Mouse (Mus musculus) kidney, embryonic 15.5 days (tissue): Measurements from ENCODE around the gene Iglon5. TPM values are rescaled to one million over a fixed set of nuclear protein-coding genes. Genes with fewer than 3 reads are reported as not detected.

ENCODE experiments used
- ATAC-seq: fragments of 200-750 bp; cut with Nextera tagmentation; replicated peaks from 2 replicates; pipeline ENCODE4 v1.8.0; 2017; ENCODE audit warnings: moderate TSS enrichment; ENCODE audit not compliant: low FRiP score
- H3K27ac ChIP-seq: fragments of 300-500 bp; sonication (generic); 2 replicates; pipeline ENCODE4 v1.5.1; 2015; ENCODE audit warnings: mild to moderate bottlenecking, inconsistent platforms
- H3K27me3 ChIP-seq: fragments of 300-500 bp; sonication (generic); 2 replicates; pipeline ENCODE4 v1.6.1; 2015; ENCODE audit warnings: inconsistent platforms
- H3K36me3 ChIP-seq: fragments of 300-500 bp; sonication (generic); 2 replicates; pipeline ENCODE4 v1.6.1; 2015; ENCODE audit warnings: inconsistent platforms
- H3K4me1 ChIP-seq: fragments of 300-500 bp; sonication (generic); 2 replicates; pipeline ENCODE4 v1.6.1; 2015; ENCODE audit warnings: inconsistent platforms
- H3K4me2 ChIP-seq: fragments of 300-500 bp; sonication (generic); 2 replicates; pipeline ENCODE4 v1.6.1; 2015; ENCODE audit warnings: moderate library complexity, mild to moderate bottlenecking, inconsistent platforms
- H3K4me3 ChIP-seq: fragments of 300-500 bp; sonication (generic); replicated peaks from 2 replicates; pipeline ENCODE4 v1.5.1; 2015; ENCODE audit warnings: mild to moderate bottlenecking, inconsistent platforms
- H3K9ac ChIP-seq: fragments of 300-500 bp; sonication (generic); 2 replicates; pipeline ENCODE4 v1.6.1; 2015; ENCODE audit warnings: mild to moderate bottlenecking, inconsistent platforms
- H3K9me3 ChIP-seq: fragments of 300-500 bp; sonication (generic); replicated peaks from 2 replicates; pipeline ENCODE4 v1.6.1; 2016; ENCODE audit warnings: inconsistent platforms
- WGBS: fragments of 180-500 bp; shearing (Covaris S2); methylation state at CpG from one replicate; pipeline ENCODE4 v1.1.7; 2015; ENCODE audit warnings: mixed read lengths; 5-methylcytosine and 5-hydroxymethylcytosine counted together
- polyA plus RNA-seq: library from polyadenylated mRNA; unstranded; fragments of >200 nt; fragmentation: Nextera tagmentation; extraction: Ambion mirVana; gene quantifications from 2 replicates; pipeline ENCODE4 v1.2.1, GENCODE M21; 2015

Iglon5 gene
- polyA plus RNA-seq, 1 experiment from 2014 or later, result 0.45 TPM

DNA sequence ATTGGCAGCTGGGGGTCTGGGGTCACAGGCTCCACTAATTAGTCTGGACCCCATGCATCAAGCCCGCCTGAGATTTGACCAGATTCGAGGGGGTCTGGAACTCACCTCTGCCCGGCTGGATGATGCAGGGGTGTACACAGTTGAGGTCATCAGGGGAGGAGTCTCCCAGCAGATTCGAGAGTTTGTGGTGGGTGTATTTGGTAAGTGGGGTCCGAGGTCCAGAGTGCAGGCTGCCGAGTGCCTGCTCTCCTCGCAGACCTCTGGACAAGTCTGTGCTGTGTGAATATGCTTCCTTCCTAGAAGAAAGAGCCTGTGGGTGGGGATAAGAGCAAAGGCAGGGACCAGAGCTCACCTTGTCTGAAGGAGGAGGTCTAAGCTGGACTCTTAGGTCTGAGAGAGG, 25.9 kb downstream of the Iglon5 start:
- Histone ChIP-seq H3K27me3 (0 out of 2 replicates have a peak, but pooled peaks cover 14% of the 10 kb centered on the region), H3K36me3 (no peaks in the 10 kb centered on the region), H3K9ac (no peak overlapping the region), H3K9me3 (no peaks in the 10 kb centered on the region), H3K4me3 (no peak overlapping the region), H3K27ac (no peak overlapping the region), H3K4me1 (peaks cover 16% of the 10 kb centered on the region), H3K4me2 (no peak overlapping the region)
- WGBS, result 85% methylated on average over 7 of the region's 7 CpGs
- no peak for ATAC-seq

DNA sequence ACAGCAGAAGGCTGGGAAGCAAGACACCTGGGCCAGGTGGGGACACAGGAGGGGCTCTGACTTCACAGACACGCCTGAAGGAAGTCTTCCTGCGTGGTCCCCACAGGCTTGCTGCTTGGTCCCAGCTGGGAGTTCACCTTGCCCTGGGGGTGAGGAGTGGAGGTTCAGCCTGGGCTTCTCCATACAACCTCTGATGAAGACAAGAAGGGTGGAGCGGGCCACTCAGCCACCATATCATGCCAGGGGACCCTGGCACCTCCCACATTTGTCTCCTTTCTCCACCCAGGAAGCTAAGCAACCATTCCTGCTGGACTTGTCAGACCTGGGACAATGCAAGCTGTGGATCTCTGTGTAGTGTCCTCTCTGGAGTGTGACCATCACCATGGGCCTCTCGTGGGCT, 27.0 kb downstream of the Iglon5 start, which contains the start of gene Vsig10l:
Gene Vsig10l (plus strand): TSS at position 301 of the 400 bp plus-strand sequence.
- Histone ChIP-seq H3K36me3 (peaks cover 5% of the 10 kb centered on the region), H3K9ac (no peak within 1 kb of the TSS), H3K4me1 (peaks cover 16% of the 10 kb centered on the region), H3K27ac (no peak within 1 kb of the TSS), H3K9me3 (no peaks in the 10 kb centered on the region), H3K27me3 (0 out of 2 replicates have a peak, but pooled peaks cover 14% of the 10 kb centered on the region), H3K4me3 (no peak within 1 kb of the TSS), H3K4me2 (no peak within 1 kb of the TSS)
- 66% methylated on average over 4 of the region's 4 CpGs for WGBS
- ATAC-seq, result no peak

DNA sequence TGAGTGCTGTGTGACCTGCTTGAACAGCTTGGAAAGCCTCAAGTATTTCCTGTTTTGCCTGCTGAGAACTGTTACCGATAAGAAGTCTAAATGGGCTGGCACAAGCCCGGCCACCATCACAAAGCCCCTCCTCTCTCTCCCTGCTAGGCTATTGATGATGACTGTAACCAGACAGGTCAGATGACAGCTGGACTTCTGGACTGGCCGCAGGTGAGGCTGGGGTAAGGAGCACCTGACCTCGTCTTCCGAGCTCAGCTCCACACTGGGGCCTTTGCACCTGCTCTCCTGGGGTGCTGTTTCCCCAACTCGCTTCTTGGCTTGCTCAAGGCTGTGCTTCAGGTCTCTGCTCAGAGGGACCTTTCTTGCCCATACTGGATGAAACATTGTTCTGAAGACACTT, 35.5 kb downstream of the Iglon5 start:
- H3K36me3 ChIP-seq, result peaks cover 73% of the 10 kb centered on the region

DNA sequence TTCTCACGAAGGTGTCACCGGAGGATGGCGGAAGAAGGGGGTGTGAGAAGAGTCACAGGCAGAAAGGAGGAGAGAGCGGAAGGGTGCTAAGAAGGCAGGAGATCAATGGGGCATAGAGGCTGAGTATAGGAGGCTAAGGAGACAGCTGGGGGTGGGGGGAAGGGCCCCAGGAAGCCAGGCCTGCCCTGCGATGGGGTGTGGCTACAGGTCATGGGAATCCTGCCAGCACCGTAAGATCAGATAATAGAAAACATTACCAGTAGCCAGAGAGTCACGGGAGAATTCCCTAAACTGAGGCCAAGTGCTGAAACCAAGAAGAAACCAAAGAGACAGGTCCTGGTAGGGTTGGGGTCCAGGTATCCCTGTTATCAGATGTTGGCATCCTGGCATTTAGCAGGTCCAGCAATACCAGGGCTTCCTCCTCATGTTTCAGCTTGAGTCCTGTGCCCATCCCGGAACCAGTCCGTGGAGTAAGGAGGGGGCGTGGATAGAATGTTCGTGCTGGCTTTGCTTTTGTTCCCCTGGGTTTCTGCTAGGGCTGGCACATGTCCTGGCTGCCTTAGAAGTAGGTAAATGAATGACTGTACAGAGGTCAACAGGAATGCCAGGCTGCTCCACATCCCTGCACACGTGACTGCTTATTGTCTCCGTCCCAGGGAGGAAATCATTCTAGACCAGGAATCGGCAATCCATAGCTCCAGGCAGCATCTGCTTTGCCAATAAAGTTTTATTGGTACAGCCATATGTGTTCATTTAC, 36.1 kb downstream of the Iglon5 start:
- no peak for ATAC-seq
- H3K4me1 ChIP-seq, result no peaks in the 10 kb centered on the region
- peaks cover 73% of the 10 kb centered on the region for H3K36me3 ChIP-seq

More for the DNA sequence above, 35.5 kb downstream of the Iglon5 start:
- 91% methylated on average over 6 of the region's 6 CpGs for WGBS
- H3K4me2 ChIP-seq, result no peak overlapping the region
- H3K4me1 ChIP-seq, result no peaks in the 10 kb centered on the region
- no peak overlapping the region for H3K9ac ChIP-seq
- H3K27ac ChIP-seq, result no peak overlapping the region
- H3K9me3 ChIP-seq, result no peaks in the 10 kb centered on the region
- H3K4me3 ChIP-seq, result no peak overlapping the region
- no peak for ATAC-seq
- H3K27me3 ChIP-seq, result no peaks in the 10 kb centered on the region

DNA sequence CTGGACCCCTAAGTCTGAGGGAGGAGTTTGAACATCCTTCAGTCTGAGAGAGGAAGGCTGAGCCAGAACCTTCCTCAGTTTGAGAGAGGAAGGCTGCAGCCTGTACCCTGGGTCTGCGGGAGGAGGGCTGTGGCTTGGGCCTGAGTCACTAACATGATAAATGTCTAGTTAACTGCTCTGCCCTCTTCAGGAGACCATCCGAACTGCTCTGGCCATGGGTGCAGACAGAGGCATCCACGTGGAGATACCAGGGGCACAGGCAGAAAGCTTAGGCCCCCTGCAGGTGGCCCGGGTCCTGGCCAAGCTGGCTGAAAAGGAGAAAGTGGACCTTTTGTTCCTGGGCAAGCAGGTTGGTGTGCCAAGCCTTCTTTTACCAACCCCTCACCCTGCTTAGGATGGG, 37.3 kb downstream of the Iglon5 start:
- H3K4me3 ChIP-seq, result no peak overlapping the region
- H3K4me1 ChIP-seq, result no peaks in the 10 kb centered on the region
- no peaks in the 10 kb centered on the region for H3K9me3 ChIP-seq
- H3K27me3 ChIP-seq, result no peaks in the 10 kb centered on the region
- 49% methylated on average over 4 of the region's 4 CpGs for WGBS
- H3K36me3 ChIP-seq, result peaks cover 66% of the 10 kb centered on the region
- H3K9ac ChIP-seq, result no peak overlapping the region
- peak; percentile 55 for ATAC-seq
- no peak overlapping the region for H3K4me2 ChIP-seq
- H3K27ac ChIP-seq, result no peak overlapping the region

More for the DNA sequence above, 36.1 kb downstream of the Iglon5 start:
- Histone ChIP-seq H3K9ac (no peak overlapping the region), H3K9me3 (no peaks in the 10 kb centered on the region), H3K4me2 (no peak overlapping the region), H3K27me3 (no peaks in the 10 kb centered on the region), H3K27ac (no peak overlapping the region), H3K4me3 (no peak overlapping the region)
- 75% methylated on average over 14 of the region's 14 CpGs for WGBS

DNA sequence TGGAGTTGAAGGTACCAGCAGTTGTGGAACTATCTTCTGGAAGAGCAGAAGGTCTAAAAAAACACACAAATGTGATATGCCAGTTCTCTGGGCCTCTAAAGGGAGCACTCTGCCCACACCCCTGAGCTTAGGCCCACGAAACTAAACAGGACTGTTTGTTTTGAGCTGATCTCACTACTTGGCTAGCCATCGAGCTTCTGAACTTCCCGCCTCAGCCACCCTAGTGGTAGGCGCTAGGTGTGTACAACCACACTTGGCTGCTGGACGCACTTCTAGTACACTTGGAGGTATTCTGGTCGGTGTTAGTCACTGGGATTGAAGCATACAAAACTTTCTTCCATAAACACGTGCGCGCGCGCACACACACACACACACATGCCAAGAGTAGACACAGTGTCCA, 38.1 kb downstream of the Iglon5 start:
- Histone ChIP-seq H3K9me3 (no peaks in the 10 kb centered on the region), H3K9ac (no peak overlapping the region), H3K36me3 (peaks cover 61% of the 10 kb centered on the region), H3K27me3 (no peaks in the 10 kb centered on the region), H3K4me1 (no peaks in the 10 kb centered on the region), H3K27ac (no peak overlapping the region), H3K4me2 (no peak overlapping the region), H3K4me3 (no peak overlapping the region)
- 95% methylated on average over 11 of the region's 11 CpGs for WGBS
- ATAC-seq, result no peak

DNA sequence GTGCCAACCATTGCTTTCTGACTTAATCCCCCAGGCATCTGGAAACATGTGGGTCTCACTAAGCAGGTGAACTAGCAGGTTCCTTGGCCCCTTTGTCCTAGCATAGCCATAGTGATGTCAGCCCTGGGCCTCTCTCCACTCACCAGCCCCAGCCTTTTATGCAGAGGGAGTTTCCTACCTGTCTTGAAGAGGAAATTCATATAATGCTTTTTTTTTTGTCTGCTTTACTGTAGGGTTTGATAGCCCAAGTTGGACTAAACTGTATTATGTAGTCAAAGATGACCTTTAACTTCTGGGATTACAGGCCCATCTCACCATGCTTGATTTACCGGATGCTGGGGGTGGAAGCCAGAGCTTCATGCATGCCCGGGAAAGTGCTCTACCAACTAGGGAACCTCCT, 40.1 kb downstream of the Iglon5 start:
- WGBS, result 99% methylated on average over 2 of the region's 2 CpGs
- no peak for ATAC-seq
- no peak overlapping the region for H3K9ac ChIP-seq
- H3K27ac ChIP-seq, result no peak overlapping the region
- no peak overlapping the region for H3K4me3 ChIP-seq
- H3K4me2 ChIP-seq, result no peak overlapping the region
- H3K27me3 ChIP-seq, result no peaks in the 10 kb centered on the region
- H3K9me3 ChIP-seq, result no peaks in the 10 kb centered on the region
- H3K36me3 ChIP-seq, result peaks cover 43% of the 10 kb centered on the region
- peaks cover 4% of the 10 kb centered on the region for H3K4me1 ChIP-seq

DNA sequence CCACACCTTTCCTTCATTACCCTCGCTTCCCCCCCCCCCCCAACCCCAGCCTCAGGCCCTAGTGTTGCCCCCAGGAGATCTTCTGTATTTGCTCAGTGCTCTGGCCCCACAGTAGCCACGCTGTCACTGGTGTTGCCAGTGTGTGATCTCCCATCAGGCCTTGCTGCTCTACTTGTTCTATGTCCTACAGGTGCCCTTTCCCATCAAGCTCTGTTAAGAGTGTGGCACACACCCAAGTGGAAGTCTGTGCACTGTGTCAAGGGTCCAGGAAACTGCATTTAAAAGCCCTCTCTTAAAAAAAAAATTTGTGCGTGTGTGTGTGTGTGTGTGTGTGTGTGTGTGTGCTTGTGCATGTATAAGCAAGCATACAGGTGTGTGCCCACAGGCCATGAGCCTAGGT, 41.6 kb downstream of the Iglon5 start:
- peaks cover 10% of the 10 kb centered on the region for H3K4me1 ChIP-seq
- H3K4me2 ChIP-seq, result no peak overlapping the region
- H3K27me3 ChIP-seq, result no peaks in the 10 kb centered on the region
- peaks cover 27% of the 10 kb centered on the region for H3K36me3 ChIP-seq
- no peak overlapping the region for H3K27ac ChIP-seq
- no peak for ATAC-seq
- no peaks in the 10 kb centered on the region for H3K9me3 ChIP-seq
- no peak overlapping the region for H3K9ac ChIP-seq
- 89% methylated on average over 3 of the region's 3 CpGs for WGBS
- no peak overlapping the region for H3K4me3 ChIP-seq

DNA sequence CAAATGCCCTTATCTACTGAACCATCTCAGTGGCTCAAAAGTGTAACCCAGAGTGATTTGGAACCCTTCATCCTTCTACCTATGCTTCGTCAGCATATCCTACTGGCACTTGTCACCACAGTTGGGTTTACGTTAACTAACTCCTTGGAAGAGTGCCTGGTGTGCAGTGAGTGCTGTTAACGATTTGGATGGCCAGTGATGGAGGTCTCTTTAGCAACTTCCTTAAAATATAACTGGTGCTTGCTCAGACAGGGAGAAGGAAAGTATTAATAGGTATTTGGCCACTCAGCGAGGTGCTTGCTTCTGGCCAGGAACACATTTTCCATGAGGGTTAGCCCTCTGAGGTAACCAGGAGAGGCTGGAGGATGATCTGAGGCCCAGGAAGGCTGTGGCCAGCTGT, 42.1 kb downstream of the Iglon5 start:
- Histone ChIP-seq H3K4me1 (peaks cover 13% of the 10 kb centered on the region), H3K27ac (no peak overlapping the region), H3K36me3 (peaks cover 23% of the 10 kb centered on the region), H3K4me2 (no peak overlapping the region), H3K4me3 (no peak overlapping the region), H3K9ac (no peak overlapping the region), H3K27me3 (no peaks in the 10 kb centered on the region), H3K9me3 (no peaks in the 10 kb centered on the region)
- WGBS, result 86% methylated on average over 4 of the region's 4 CpGs
- no peak for ATAC-seq

DNA sequence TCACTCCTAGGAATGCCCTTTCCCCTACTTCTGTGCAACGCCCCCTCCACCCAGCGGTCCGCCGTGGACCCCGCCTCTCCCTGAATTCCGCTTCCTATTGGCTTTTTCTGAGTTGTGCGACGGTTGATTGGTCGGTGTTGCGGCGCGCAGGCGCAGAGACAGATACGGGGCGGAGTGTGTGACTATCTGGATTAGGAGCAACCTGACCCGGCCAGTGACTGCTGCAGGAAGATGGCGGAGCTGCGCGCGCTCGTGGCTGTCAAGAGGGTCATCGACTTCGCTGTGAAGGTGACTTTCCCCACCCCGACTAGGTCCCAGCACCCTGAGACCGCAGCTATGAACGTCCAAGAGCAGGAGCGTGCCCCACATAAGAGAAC, 46.0 kb downstream of the Iglon5 start, which contains the start of the genes Etfb and Gm45233:
Gene Etfb (plus strand): TSS at position 167 of the 377 bp plus-strand sequence.
Gene Gm45233 (plus strand): TSS at position 212 of the 377 bp plus-strand sequence.
- no peaks in the 10 kb centered on the region for H3K27me3 ChIP-seq
- peaks cover 18% of the 10 kb centered on the region for H3K4me1 ChIP-seq
- no peaks in the 10 kb centered on the region for H3K9me3 ChIP-seq
- H3K36me3 ChIP-seq, result peaks cover 4% of the 10 kb centered on the region; the same call in 1 of the 2 replicates
- peak within 1 kb of the TSS; percentile 81 for H3K4me2 ChIP-seq
- WGBS, result under 1% methylated on average over 27 of the region's 27 CpGs
- ATAC-seq, result peak; percentile 97
- peak within 1 kb of the TSS; percentile 55 for H3K9ac ChIP-seq
- H3K27ac ChIP-seq, result peak within 1 kb of the TSS; percentile 98
- H3K4me3 ChIP-seq, result peak within 1 kb of the TSS; percentile 52

DNA sequence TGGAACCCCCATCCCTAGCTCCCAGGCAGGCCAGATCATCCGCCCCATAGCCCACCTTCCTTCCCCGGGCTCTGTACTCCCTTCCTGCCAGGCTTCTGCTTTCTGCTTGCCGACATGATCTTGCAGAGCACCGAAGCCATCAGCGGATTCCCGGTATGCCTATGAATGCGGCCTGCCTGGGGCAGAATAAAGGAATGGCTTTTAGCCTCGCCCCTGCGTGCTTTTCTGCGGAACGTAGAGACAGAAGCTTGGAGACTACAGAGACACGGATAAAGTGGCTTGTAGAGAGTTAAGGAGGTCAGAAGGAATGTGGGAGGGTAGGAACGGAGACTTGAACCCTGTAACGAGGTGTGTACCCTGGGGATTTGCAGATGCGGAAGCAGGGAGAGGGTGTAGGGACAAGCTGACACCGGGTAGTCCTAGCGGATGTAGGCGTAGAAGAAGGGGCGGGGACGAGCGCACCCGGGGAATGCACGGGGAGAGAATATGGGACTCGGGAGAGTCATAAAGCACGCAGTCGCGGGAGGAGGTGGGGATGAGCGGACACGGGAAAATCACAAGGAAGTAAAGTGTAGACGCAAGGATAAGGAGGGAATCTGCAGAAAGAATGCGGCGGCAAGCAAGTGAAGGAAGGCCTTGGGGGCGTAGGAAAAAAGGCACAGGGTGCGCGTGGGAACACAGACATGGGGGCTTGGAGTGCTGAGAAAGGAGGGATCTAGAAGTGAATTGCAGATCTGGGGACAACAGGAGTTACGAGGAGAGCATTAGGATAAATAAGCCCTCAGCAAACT, 46.6 kb downstream of the Iglon5 start:
- H3K9me3 ChIP-seq, result no peaks in the 10 kb centered on the region
- WGBS, result under 1% methylated on average over 36 of the region's 36 CpGs

DNA sequence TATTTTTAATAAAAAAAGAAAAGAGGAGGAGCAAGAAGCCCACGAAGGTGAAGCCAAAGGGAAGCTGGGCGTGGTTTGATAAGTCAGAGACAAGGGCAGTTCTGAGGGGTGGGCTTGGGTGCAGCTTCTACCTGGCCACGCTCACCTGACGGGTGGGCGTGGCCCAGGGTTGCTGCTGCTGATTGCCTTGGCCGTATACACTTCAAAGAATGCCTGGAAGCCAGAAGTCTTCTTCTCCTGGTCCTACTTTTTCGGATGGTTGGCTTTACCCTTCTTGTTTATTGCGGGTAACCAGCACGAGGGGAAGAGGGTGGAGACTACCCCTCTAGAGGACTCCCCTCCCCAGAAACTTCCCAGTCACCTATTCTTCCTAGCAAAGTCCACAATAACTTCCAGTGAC, 47.2 kb downstream of the Iglon5 start:
- 10% methylated on average over 9 of the region's 9 CpGs for whole genome bisulfite sequencing
- Histone ChIP-seq H3K4me3 (peak overlapping the region; percentile 52), H3K4me1 (peaks cover 18% of the 10 kb centered on the region), H3K4me2 (peak overlapping the region; percentile 81), H3K36me3 (peaks cover 4% of the 10 kb centered on the region; the same call in 1 of the 2 replicates), H3K9ac (peak overlapping the region; percentile 55), H3K9me3 (no peaks in the 10 kb centered on the region), H3K27ac (peak overlapping the region; percentile 98), H3K27me3 (no peaks in the 10 kb centered on the region)
- no peak for ATAC-seq

More for the DNA sequence above, 46.6 kb downstream of the Iglon5 start:
- Histone ChIP-seq H3K4me1 (peaks cover 18% of the 10 kb centered on the region), H3K4me3 (peak overlapping the region; percentile 52), H3K27me3 (no peaks in the 10 kb centered on the region), H3K9ac (peak overlapping the region; percentile 55), H3K4me2 (peak overlapping the region; percentile 81), H3K27ac (peak overlapping the region; percentile 98), H3K36me3 (peaks cover 4% of the 10 kb centered on the region; the same call in 1 of the 2 replicates)
- peak; percentile 92 for ATAC-seq
